Mouse (Mus musculus): ENCODE data around the gene Dynll1.

- no peak for TF ChIP-seq GATA1 (IDR thresholded peaks at IDR 0.05; ENCODE audit: low read length)
- TF ChIP-seq TAL1 (IDR thresholded peaks at IDR 0.05; ENCODE audit: low read length), result no peak
These were observed 33.2 kb downstream of the Dynll1 start for GRCm38 (mm10) chr5:115267469-115268045.
